Mouse (Mus musculus): ENCODE data around the gene Hoxa7. TPM values are rescaled to one million over a fixed set of nuclear protein-coding genes. Genes with fewer than 3 reads are reported as not detected.

Hoxa7 gene
- polyA plus RNA-seq, 1 experiment, result 2.5 TPM

GRCm38 (mm10) chr6:52170166-52170897, 51.3 kb downstream of the Hoxa7 start:
- 74% methylated on average over 40 of the region's 40 CpGs for whole genome bisulfite sequencing
- TF ChIP-seq CTCF (IDR thresholded peaks at IDR 0.05; ENCODE audit: extremely low read depth, insufficient read length, insufficient replicate concordance, low read depth, low read length) (no peak), POLR2A (IDR thresholded peaks at IDR 0.05; ENCODE audit: low read depth, low read length) (no peak)
- peaks cover 10% of the 10 kb centered on the region; the same call in 1 of the 2 replicates for H3K4me1 ChIP-seq (ENCODE audit: control insufficient read depth, insufficient read depth, insufficient read length, low read length)
- H3K36me3 ChIP-seq (ENCODE audit: control insufficient read depth, insufficient read depth, low read length), result no peaks in the 10 kb centered on the region
- peaks cover 35% of the 10 kb centered on the region for H3K27me3 ChIP-seq (ENCODE audit: control insufficient read depth, insufficient read depth, low read length)
- H3K27ac ChIP-seq (ENCODE audit: insufficient read depth, low read depth, low read length), result peak overlapping the region; percentile 67
- peak overlapping the region; percentile 30 for H3K4me3 ChIP-seq (ENCODE audit: low read depth, low read length)

- Histone ChIP-seq H3K36me3 (ENCODE audit: control insufficient read depth, insufficient read depth, low read length) (no peaks in the 10 kb centered on the region), H3K4me1 (ENCODE audit: control insufficient read depth, insufficient read depth, insufficient read length, low read length) (peaks cover 10% of the 10 kb centered on the region; the same call in 1 of the 2 replicates), H3K4me3 (ENCODE audit: low read depth, low read length) (0 out of 2 replicates have a peak overlapping the region, but pooled peaks have one; percentile 30), H3K27me3 (ENCODE audit: control insufficient read depth, insufficient read depth, low read length) (peaks cover 29% of the 10 kb centered on the region; the same call in 1 of the 2 replicates), H3K27ac (ENCODE audit: insufficient read depth, low read depth, low read length) (peak overlapping the region; percentile 67)
- WGBS, result 72% methylated on average over 16 of the region's 16 CpGs
- TF ChIP-seq CTCF (IDR thresholded peaks at IDR 0.05; ENCODE audit: extremely low read depth, insufficient read length, insufficient replicate concordance, low read depth, low read length), result no peak
- no peak for TF ChIP-seq POLR2A (IDR thresholded peaks at IDR 0.05; ENCODE audit: low read depth, low read length)
These were observed 52.0 kb downstream of the Hoxa7 start for GRCm38 (mm10) chr6:52169499-52170165.

- H3K4me3 ChIP-seq (ENCODE audit: low read depth, low read length), result peak overlapping the region; percentile 41
- H3K36me3 ChIP-seq (ENCODE audit: control insufficient read depth, insufficient read depth, low read length), result no peaks in the 10 kb centered on the region
- peak overlapping the region; percentile 28 for H3K27ac ChIP-seq (ENCODE audit: insufficient read depth, low read depth, low read length)
- peaks cover 36% of the 10 kb centered on the region for H3K27me3 ChIP-seq (ENCODE audit: control insufficient read depth, insufficient read depth, low read length)
- TF ChIP-seq POLR2A (IDR thresholded peaks at IDR 0.05; ENCODE audit: low read depth, low read length), result no peak
- TF ChIP-seq CTCF (IDR thresholded peaks at IDR 0.05; ENCODE audit: extremely low read depth, insufficient read length, insufficient replicate concordance, low read depth, low read length), result no peak
- WGBS, result 75% methylated on average over 42 of the region's 42 CpGs
- peaks cover 10% of the 10 kb centered on the region; the same call in 1 of the 2 replicates for H3K4me1 ChIP-seq (ENCODE audit: control insufficient read depth, insufficient read depth, insufficient read length, low read length)
These were observed 53.2 kb downstream of the Hoxa7 start for GRCm38 (mm10) chr6:52168191-52169055.

- TF ChIP-seq POLR2A (IDR thresholded peaks at IDR 0.05; ENCODE audit: low read depth, low read length) (no peak), CTCF (IDR thresholded peaks at IDR 0.05; ENCODE audit: extremely low read depth, insufficient read length, insufficient replicate concordance, low read depth, low read length) (no peak)
- Histone ChIP-seq H3K36me3 (ENCODE audit: control insufficient read depth, insufficient read depth, low read length) (no peaks in the 10 kb centered on the region), H3K4me1 (ENCODE audit: control insufficient read depth, insufficient read depth, insufficient read length, low read length) (peaks cover 10% of the 10 kb centered on the region; the same call in 1 of the 2 replicates), H3K27me3 (ENCODE audit: control insufficient read depth, insufficient read depth, low read length) (peaks cover 32% of the 10 kb centered on the region), H3K4me3 (ENCODE audit: low read depth, low read length) (peak overlapping the region; percentile 10; the same call in 1 of the 2 replicates), H3K27ac (ENCODE audit: insufficient read depth, low read depth, low read length) (peak overlapping the region; percentile 6)
- 78% methylated on average over 14 of the region's 14 CpGs for WGBS
These were observed 53.9 kb downstream of the Hoxa7 start for GRCm38 (mm10) chr6:52167736-52168161.

GRCm38 (mm10) chr6:52167176-52167575, 54.5 kb downstream of the Hoxa7 start:
- H3K27me3 ChIP-seq (ENCODE audit: control insufficient read depth, insufficient read depth, low read length), result peaks cover 31% of the 10 kb centered on the region
- peaks cover 7% of the 10 kb centered on the region; the same call in 1 of the 2 replicates for H3K4me1 ChIP-seq (ENCODE audit: control insufficient read depth, insufficient read depth, insufficient read length, low read length)
- H3K27ac ChIP-seq (ENCODE audit: insufficient read depth, low read depth, low read length), result peak overlapping the region; percentile 52; the same call in 1 of the 2 replicates
- no peak overlapping the region for H3K4me3 ChIP-seq (ENCODE audit: low read depth, low read length)
- TF ChIP-seq CTCF (IDR thresholded peaks at IDR 0.05; ENCODE audit: extremely low read depth, insufficient read length, insufficient replicate concordance, low read depth, low read length) (no peak), POLR2A (IDR thresholded peaks at IDR 0.05; ENCODE audit: low read depth, low read length) (no peak)
- no peaks in the 10 kb centered on the region for H3K36me3 ChIP-seq (ENCODE audit: control insufficient read depth, insufficient read depth, low read length)
- WGBS, result 73% methylated on average over 1 of the region's 1 CpGs

GRCm38 (mm10) chr6:52166431-52167077, 55.1 kb downstream of the Hoxa7 start:
- Histone ChIP-seq H3K4me3 (ENCODE audit: low read depth, low read length) (peak overlapping the region; percentile 2; the same call in 1 of the 2 replicates), H3K27ac (ENCODE audit: insufficient read depth, low read depth, low read length) (peak overlapping the region; percentile 52; the same call in 1 of the 2 replicates), H3K27me3 (ENCODE audit: control insufficient read depth, insufficient read depth, low read length) (peaks cover 25% of the 10 kb centered on the region), H3K36me3 (ENCODE audit: control insufficient read depth, insufficient read depth, low read length) (no peaks in the 10 kb centered on the region), H3K4me1 (ENCODE audit: control insufficient read depth, insufficient read depth, insufficient read length, low read length) (peaks cover 7% of the 10 kb centered on the region; the same call in 1 of the 2 replicates)
- WGBS, result 67% methylated on average over 4 of the region's 4 CpGs
- TF ChIP-seq CTCF (IDR thresholded peaks at IDR 0.05; ENCODE audit: extremely low read depth, insufficient read length, insufficient replicate concordance, low read depth, low read length) (no peak), POLR2A (IDR thresholded peaks at IDR 0.05; ENCODE audit: low read depth, low read length) (no peak)

Measured in small intestine, adult 2 months (tissue).